Mouse (Mus musculus) thymus, adult 2 months (tissue): ENCODE data around the gene Cd302.

Experiments
- CTCF ChIP-seq: fragments of 200-500 bp; IDR thresholded peaks from 2 replicates; pipeline ENCODE4 v1.5.1; 2012; ENCODE audit warnings: mild to moderate bottlenecking, control low read depth, low read length, moderate library complexity, borderline replicate concordance; ENCODE audit not compliant: control insufficient read depth, poor library complexity, insufficient read depth; ENCODE audit errors: extremely low read depth
- POLR2A ChIP-seq: fragments of 200-500 bp; IDR thresholded peaks from 2 replicates; pipeline ENCODE4 v1.6.1; 2012; ENCODE audit warnings: mild to moderate bottlenecking, low read length, control low read depth, moderate library complexity; ENCODE audit not compliant: control insufficient read depth, poor library complexity, insufficient read depth; ENCODE audit errors: extremely low read depth

- TF ChIP-seq CTCF (no peak), POLR2A (no peak)
Observed at GRCm38 (mm10) chr2:60202900-60203530, 81.3 kb downstream of the Cd302 start.
